Mouse (Mus musculus) CH12.LX (cell line): ENCODE measurements around the gene Gpr176. TPM values are rescaled to one million over a fixed set of nuclear protein-coding genes. Genes with fewer than 3 reads are reported as not detected.

Source experiments
- DNase-seq: peaks from one replicate; pipeline ENCODE4 v3.0.0-alpha.2; 2013; ENCODE audit errors: extremely low read depth
- H3K27ac ChIP-seq: 2 replicates; pipeline ENCODE4 v1.5.1; 2012; ENCODE audit warnings: low read depth, mild to moderate bottlenecking, control low read depth, moderate library complexity; ENCODE audit not compliant: insufficient read depth
- H3K27me3 ChIP-seq: replicated peaks from 2 replicates; pipeline ENCODE3; 2012; ENCODE audit warnings: inconsistent platforms
- H3K36me3 ChIP-seq, 2 experiments: replicated peaks in 1 of 2; 2 replicates each; pipeline versions ENCODE3 to v1.6.1; 2012; ENCODE audit warnings: inconsistent platforms in 1 of 2, low read length in 1 of 2, mild to moderate bottlenecking in 1 of 2, mixed read lengths in 1 of 2, moderate library complexity in 1 of 2; ENCODE audit not compliant: control insufficient read depth in 1 of 2, insufficient read depth in 1 of 2
- H3K4me1 ChIP-seq, 2 experiments: 2 replicates each; pipeline ENCODE4 v1.6.1; 2012; ENCODE audit warnings: inconsistent platforms in 1 of 2, moderate library complexity in 1 of 2; ENCODE audit not compliant: insufficient read depth in 2 of 2, control insufficient read depth in 1 of 2
- H3K4me2 ChIP-seq: 2 replicates; pipeline ENCODE4 v1.6.1; 2012; ENCODE audit warnings: low read depth, mild to moderate bottlenecking, control low read depth; ENCODE audit not compliant: poor library complexity, insufficient read depth, severe bottlenecking
- H3K4me3 ChIP-seq, 3 experiments: fragments of 150-350 bp in 1 of 3; sonication (generic) in 1 of 3; replicated peaks in 1 of 3; 2 replicates each; pipeline versions ENCODE3 to v1.5.1; 2011 to 2012; ENCODE audit warnings: low read depth in 2 of 3, low read length in 2 of 3, mild to moderate bottlenecking in 2 of 3, moderate library complexity in 2 of 3, control low read depth in 1 of 3, improper control_type of control experiment in 1 of 3, inconsistent platforms in 1 of 3, mixed read lengths in 1 of 3; ENCODE audit not compliant: poor library complexity in 1 of 3
- H3K79me2 ChIP-seq: replicated peaks from 2 replicates; pipeline ENCODE4 v1.6.1; 2012; ENCODE audit warnings: mild to moderate bottlenecking, moderate library complexity; ENCODE audit not compliant: control insufficient read depth, poor library complexity, insufficient read depth, severe bottlenecking; ENCODE audit errors: extremely low read depth
- H3K9ac ChIP-seq: 2 replicates; pipeline ENCODE4 v1.6.1; 2012; ENCODE audit warnings: low read depth, mild to moderate bottlenecking, control low read depth, moderate library complexity; ENCODE audit not compliant: insufficient read depth
- H3K9me3 ChIP-seq: replicated peaks from 2 replicates; pipeline ENCODE3; 2012; ENCODE audit warnings: low read length, inconsistent platforms, mixed read lengths
- BHLHE40 ChIP-seq: IDR thresholded peaks from 2 replicates; pipeline ENCODE4 v1.6.1; 2011; ENCODE audit warnings: mild to moderate bottlenecking, low read depth, low read length, improper control_type of control experiment
- CHD2 ChIP-seq: IDR thresholded peaks from 2 replicates; pipeline ENCODE4 v1.6.1; 2011; ENCODE audit warnings: low read length, improper control_type of control experiment
- EP300 ChIP-seq: IDR thresholded peaks from 2 replicates; pipeline ENCODE4 v1.6.1; 2011; ENCODE audit warnings: low read length, improper control_type of control experiment
- IRF4 ChIP-seq: IDR thresholded peaks from 2 replicates; pipeline ENCODE4 v1.6.1; 2014; ENCODE audit warnings: low read depth, mild to moderate bottlenecking, inconsistent platforms, low read length, improper control_type of control experiment
- MAFK ChIP-seq: IDR thresholded peaks from 2 replicates; pipeline ENCODE4 v1.6.1; 2011; ENCODE audit warnings: low read length, improper control_type of control experiment; ENCODE audit not compliant: insufficient replicate concordance
- MEF2A ChIP-seq: IDR thresholded peaks from 2 replicates; pipeline ENCODE4 v1.6.1; 2014; ENCODE audit warnings: low read depth, mild to moderate bottlenecking, inconsistent platforms, low read length, improper control_type of control experiment, borderline replicate concordance
- MYC ChIP-seq: IDR thresholded peaks from 2 replicates; pipeline ENCODE4 v1.6.1; 2011; ENCODE audit warnings: low read depth, mild to moderate bottlenecking, improper control_type of control experiment, low read length
- NELFE ChIP-seq: IDR thresholded peaks from 2 replicates; pipeline ENCODE4 v1.6.1; 2011; ENCODE audit warnings: low read depth, low read length, improper control_type of control experiment
- POLR2A ChIP-seq: IDR thresholded peaks from 2 replicates; pipeline ENCODE4 v1.6.1; 2011; ENCODE audit warnings: low read depth, mild to moderate bottlenecking, improper control_type of control experiment, low read length
- RAD21 ChIP-seq: IDR thresholded peaks from 2 replicates; pipeline ENCODE4 v1.6.1; 2011; ENCODE audit warnings: low read depth, mild to moderate bottlenecking, low read length, improper control_type of control experiment, moderate library complexity
- SMC3 ChIP-seq: IDR thresholded peaks from 2 replicates; pipeline ENCODE4 v1.6.1; 2011; ENCODE audit warnings: low read depth, low read length, improper control_type of control experiment
- TCF12 ChIP-seq: IDR thresholded peaks from 2 replicates; pipeline ENCODE4 v1.6.1; 2014; ENCODE audit warnings: low read depth, mild to moderate bottlenecking, inconsistent platforms, low read length, improper control_type of control experiment
- USF1 ChIP-seq: IDR thresholded peaks from 2 replicates; pipeline ENCODE4 v1.6.1; 2014; ENCODE audit warnings: low read depth, mild to moderate bottlenecking, inconsistent platforms, low read length, improper control_type of control experiment
- dilution Hi-C: fragments of 300-500 bp; cut with MboI; formaldehyde crosslinking; loops from 2 replicates; pipeline ENCODE4 v1.14.3; 2020; ENCODE audit warnings: low sequenced_read_pairs; ENCODE audit not compliant: extremely low pct_unique_long_range_greater_than_20kb, extremely low pct_ligation_motif_present
- in situ Hi-C: fragments of 300-500 bp; cut with MboI; formaldehyde crosslinking; loops from 3 replicates; pipeline ENCODE4 v1.14.3; 2019; ENCODE audit warnings: low sequenced_read_pairs, low pct_ligation_motif_present, low pct_unique_long_range_greater_than_20kb, mixed read lengths
- polyA plus RNA-seq: library from polyadenylated mRNA; unstranded; fragments of >175 nt; gene quantifications from 2 replicates; pipeline ENCODE4 v1.2.1, GENCODE M21; 2012; ENCODE audit warnings: low read depth; ENCODE audit not compliant: insufficient read length
- total RNA-seq, 2 experiments: library from RNA; depleted of rRNA; stranded (reverse); fragments of 300-350 nt in 1 of 2; fragments of >200 nt in 1 of 2; gene quantifications; 2 replicates each; pipeline ENCODE4 v1.2.3; 2012 to 2014

The Gpr176 gene
- total and polyA plus RNA-seq, 3 experiments, result not detected

- dilution Hi-C loops, result no loop called here
Measured at GRCm38 (mm10) chr2:118405568-118405967, 32.3 kb upstream of the Gpr176 start.

GRCm38 (mm10) chr2:118404336-118404735 is 31.1 kb upstream of the Gpr176 start:
- peaks cover 0 to 4% of the 10 kb centered on the region in 2 experiments; a peak in 1 of 4 replicates for H3K4me1 ChIP-seq
- H3K9ac ChIP-seq, result no peak overlapping the region
- no peak overlapping the region for H3K4me2 ChIP-seq
- peaks cover 16 to 82% of the 10 kb centered on the region in 2 experiments for H3K36me3 ChIP-seq
- H3K79me2 ChIP-seq, result no peaks in the 10 kb centered on the region
- dilution Hi-C loops, result no loop called here
- in situ Hi-C loops, result no loop called here
- no peak overlapping the region for H3K4me3 ChIP-seq
- no peaks in the 10 kb centered on the region for H3K27me3 ChIP-seq
- no peaks in the 10 kb centered on the region for H3K9me3 ChIP-seq
- no peak overlapping the region for H3K27ac ChIP-seq
- TF ChIP-seq SMC3, result no peak
- TF ChIP-seq MEF2A, result no peak
- TF ChIP-seq EP300, result no peak
- no peak for TF ChIP-seq TCF12
- no peak for TF ChIP-seq USF1
- TF ChIP-seq BHLHE40, result no peak
- TF ChIP-seq CHD2, result no peak
- TF ChIP-seq MAFK, result no peak
- TF ChIP-seq POLR2A, result no peak
- TF ChIP-seq MYC, result no peak
- TF ChIP-seq RAD21, result no peak
- no peak for DNase-seq

More at GRCm38 (mm10) chr2:118405568-118405967, 32.3 kb upstream of the Gpr176 start:
- no peak overlapping the region for H3K9ac ChIP-seq
- H3K79me2 ChIP-seq, result no peaks in the 10 kb centered on the region
- peaks cover 0 to 4% of the 10 kb centered on the region in 2 experiments; a peak in 1 of 4 replicates for H3K4me1 ChIP-seq
- in situ Hi-C loops, result no loop called here
- H3K27ac ChIP-seq, result no peak overlapping the region
- no peak overlapping the region for H3K4me3 ChIP-seq
- H3K9me3 ChIP-seq, result no peaks in the 10 kb centered on the region
- no peak for TF ChIP-seq TCF12
- TF ChIP-seq IRF4, result no peak
- no peak for TF ChIP-seq NELFE
- H3K36me3 ChIP-seq, result peaks cover 21 to 86% of the 10 kb centered on the region in 2 experiments
- no peaks in the 10 kb centered on the region for H3K27me3 ChIP-seq
- H3K4me2 ChIP-seq, result no peak overlapping the region
- DNase-seq, result no peak
